Mouse (Mus musculus) splenic B cell, adult 2 months (primary cell): ENCODE measurements around the gene Rpa2.

Experiments used
- DNase-seq: peaks from one replicate; pipeline ENCODE4 v3.0.0-alpha.2; 2011; ENCODE audit warnings: low read depth, low spot score
- H3K27me3 ChIP-seq: 2 replicates; pipeline ENCODE4 v1.6.1; 2012; ENCODE audit warnings: mild to moderate bottlenecking, low read length, moderate library complexity, mixed read lengths; ENCODE audit not compliant: control insufficient read depth, poor library complexity, insufficient read depth, severe bottlenecking
- H3K36me3 ChIP-seq: 2 replicates; pipeline ENCODE4 v1.6.1; 2012; ENCODE audit warnings: mild to moderate bottlenecking, low read length, moderate library complexity, mixed read lengths; ENCODE audit not compliant: control insufficient read depth, poor library complexity, insufficient read depth, severe bottlenecking

Gene Rpa2

DNA sequence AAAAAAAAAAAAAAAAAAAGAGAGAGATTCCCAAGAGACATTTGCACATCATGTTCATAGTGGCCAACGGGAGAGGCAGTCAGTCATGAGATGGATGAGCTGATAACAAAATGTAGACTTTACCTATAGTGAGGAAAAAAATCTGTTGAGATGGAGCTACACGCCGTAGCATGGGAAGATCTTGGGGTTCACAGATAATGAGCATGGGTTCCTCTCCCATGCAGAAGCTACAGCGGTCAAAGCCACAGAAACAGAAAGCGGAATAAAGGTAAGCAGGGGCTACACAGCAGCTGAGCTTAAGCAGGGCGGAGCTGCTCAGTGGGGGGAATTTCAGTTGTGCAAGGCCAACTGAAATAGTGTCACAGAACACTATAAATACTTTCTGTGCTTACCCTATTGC is 36.2 kb downstream of the Rpa2 start:
- DNase-seq, result peak; percentile 79
- H3K27me3 ChIP-seq, result no peaks in the 10 kb centered on the region
- no peaks in the 10 kb centered on the region for H3K36me3 ChIP-seq

- Histone ChIP-seq H3K36me3 (no peaks in the 10 kb centered on the region), H3K27me3 (no peaks in the 10 kb centered on the region)
- DNase-seq, result no peak
These were observed 37.0 kb downstream of the Rpa2 start for GRCm38 (mm10) chr4:132805146-132805545.

DNA sequence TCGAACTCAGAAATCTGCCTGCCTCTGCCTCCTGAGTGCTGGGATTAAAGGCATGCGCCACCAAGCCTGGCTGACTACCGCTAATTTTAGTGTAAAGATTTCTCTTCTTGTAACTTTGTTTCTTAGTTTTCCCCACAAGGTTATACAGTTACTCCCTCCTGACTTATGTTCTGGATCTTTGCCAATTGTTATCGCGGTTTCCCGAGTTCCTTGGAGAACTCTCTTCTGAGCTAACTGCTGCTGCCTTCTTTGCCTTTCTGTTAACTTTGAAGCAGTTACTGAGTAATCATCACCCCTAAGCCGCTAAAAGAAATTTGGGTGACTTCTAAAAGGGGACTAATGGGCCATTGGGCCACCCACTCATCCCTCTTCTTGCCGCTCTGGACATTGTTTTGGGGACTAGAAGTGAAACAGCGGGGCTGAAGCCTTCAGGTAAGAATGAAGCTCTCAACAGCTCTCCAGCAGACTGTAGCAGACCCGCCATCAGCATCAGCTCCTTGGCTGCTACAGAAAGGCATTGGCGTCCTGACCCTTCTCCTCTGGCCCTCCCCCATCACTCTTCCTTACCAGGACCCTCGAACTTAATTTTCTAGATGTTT is 37.6 kb downstream of the Rpa2 start:
- Histone ChIP-seq H3K27me3 (no peaks in the 10 kb centered on the region), H3K36me3 (no peaks in the 10 kb centered on the region)
- DNase-seq, result no peak

DNA sequence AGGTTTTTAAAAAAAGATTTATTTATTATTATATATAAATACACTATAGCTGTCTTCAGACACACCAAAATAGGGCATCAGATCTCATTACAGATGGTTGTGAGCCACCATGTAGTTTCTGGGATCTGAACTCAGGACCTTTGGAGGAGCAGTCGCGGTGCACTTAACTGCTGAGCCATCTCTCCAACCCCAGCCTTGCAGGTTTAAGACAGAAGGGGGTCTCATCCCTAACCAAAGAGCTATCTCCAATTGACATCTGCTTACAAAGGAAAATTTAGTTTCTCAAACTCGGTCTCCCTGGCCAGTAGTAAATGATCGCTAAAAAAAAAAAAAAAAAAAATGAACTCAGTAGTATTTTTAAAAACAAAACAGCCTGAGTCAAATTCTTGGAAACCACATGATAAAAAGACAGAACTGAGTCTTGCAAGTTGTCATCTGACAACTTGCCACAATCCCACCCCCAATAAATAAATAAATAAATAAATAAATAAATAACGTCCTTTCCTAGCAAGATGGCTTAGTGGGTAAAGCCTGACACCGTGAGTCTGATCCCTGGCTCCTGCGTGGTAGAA is 38.6 kb downstream of the Rpa2 start:
- Histone ChIP-seq H3K27me3 (no peaks in the 10 kb centered on the region), H3K36me3 (no peaks in the 10 kb centered on the region)
- no peak for DNase-seq

DNA sequence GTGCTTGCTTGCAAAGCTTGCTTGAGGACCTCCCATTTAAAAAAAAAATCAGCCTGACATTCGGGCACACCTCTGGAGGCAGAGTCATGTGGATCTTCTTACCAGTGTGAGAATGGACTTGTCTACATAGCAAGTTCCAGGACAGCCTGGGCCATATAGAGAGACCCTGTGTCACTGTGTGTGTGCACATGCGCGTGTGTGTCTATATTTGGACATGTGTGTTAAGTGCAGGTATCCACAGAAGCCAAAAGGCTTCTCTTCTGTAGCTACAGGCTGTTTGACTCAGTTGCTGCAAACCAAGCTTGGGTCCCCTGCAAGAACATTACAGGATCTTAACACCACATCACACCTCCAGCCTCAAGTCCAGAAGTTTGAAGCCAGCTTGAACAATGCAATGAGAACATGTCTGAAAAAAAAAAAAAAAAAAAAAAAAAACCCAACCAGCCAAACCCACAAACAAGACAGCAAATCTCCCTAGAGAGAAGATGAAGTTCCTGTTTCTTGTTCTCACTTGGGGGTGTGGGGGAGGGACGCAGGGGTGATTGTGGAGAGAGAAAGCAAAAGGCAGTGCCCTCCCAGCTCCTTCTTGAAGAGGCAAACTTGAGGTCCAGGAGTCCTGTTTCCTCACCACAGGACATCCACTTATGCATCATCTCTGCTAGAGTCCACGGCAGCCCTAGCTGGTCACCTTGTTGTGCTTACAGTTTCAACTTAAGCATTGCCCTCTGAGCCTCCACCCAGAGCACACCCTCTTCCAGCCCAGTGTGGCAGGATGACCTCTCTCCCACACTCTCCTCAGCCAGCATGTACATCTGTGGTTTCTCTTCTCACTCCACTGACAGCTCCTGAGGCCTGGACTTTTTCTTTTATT is 39.9 kb downstream of the Rpa2 start:
- no peaks in the 10 kb centered on the region for H3K27me3 ChIP-seq
- DNase-seq, result peak; percentile 88

DNA sequence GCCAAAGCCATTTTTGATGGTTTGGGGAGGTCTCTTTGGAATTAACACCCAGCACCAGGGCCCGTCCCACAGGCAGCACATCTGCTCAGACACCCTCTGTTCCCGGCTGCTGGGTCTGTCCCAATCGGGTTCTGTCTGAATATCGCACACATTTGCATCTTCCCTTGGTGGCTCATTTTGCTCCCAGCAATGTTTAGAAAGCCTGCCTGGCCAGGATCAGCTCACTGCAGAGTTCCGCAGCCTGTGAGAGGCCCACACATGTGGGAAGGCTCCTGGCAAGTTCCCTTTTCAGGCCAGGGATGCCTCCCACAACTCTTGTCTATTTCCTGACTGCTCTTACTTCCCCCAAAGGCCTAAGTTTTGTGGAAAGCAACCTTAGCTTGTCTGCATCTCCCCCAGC is 41.5 kb downstream of the Rpa2 start:
- H3K36me3 ChIP-seq, result no peaks in the 10 kb centered on the region
- no peak for DNase-seq
- H3K27me3 ChIP-seq, result no peaks in the 10 kb centered on the region

More for the DNA sequence above, 39.9 kb downstream of the Rpa2 start:
- H3K36me3 ChIP-seq, result no peaks in the 10 kb centered on the region

DNA sequence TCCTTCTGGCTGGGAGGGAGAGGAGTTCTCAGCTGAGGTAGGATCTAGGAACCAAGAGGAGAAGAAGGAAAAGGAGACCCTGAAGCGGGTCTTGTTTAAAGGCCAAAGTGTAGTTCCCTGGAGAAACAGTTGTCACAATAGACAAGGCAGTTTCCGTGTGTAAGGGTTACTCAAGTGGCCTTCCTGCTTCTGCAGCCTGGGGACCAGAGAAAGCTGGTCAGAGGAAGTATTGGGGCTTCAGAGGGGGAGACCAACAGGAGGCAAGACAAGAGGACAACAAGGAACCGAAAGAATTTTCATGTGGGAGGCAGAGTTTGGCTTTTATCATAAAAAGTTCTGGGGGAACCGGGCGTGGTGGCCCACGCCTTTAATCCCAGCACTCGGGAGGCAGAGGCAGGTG is 48.3 kb downstream of the Rpa2 start:
- H3K36me3 ChIP-seq, result no peaks in the 10 kb centered on the region
- H3K27me3 ChIP-seq, result no peaks in the 10 kb centered on the region
- DNase-seq, result peak; percentile 44

GRCm38 (mm10) chr4:132816855-132817254 is 48.7 kb downstream of the Rpa2 start:
- Histone ChIP-seq H3K36me3 (no peaks in the 10 kb centered on the region), H3K27me3 (no peaks in the 10 kb centered on the region)
- DNase-seq, result no peak

- DNase-seq, result no peak
- no peaks in the 10 kb centered on the region for H3K27me3 ChIP-seq
- H3K36me3 ChIP-seq, result no peaks in the 10 kb centered on the region
These were observed 50.3 kb downstream of the Rpa2 start for GRCm38 (mm10) chr4:132818442-132818841.

GRCm38 (mm10) chr4:132823614-132824366 is 55.7 kb downstream of the Rpa2 start:
- Histone ChIP-seq H3K36me3 (peaks cover 2% of the 10 kb centered on the region; the same call in 1 of the 2 replicates), H3K27me3 (no peaks in the 10 kb centered on the region)
- peak; percentile 92 for DNase-seq
